ENCODE assay signal across 9 mouse cellular contexts in the genomic region with DNA sequence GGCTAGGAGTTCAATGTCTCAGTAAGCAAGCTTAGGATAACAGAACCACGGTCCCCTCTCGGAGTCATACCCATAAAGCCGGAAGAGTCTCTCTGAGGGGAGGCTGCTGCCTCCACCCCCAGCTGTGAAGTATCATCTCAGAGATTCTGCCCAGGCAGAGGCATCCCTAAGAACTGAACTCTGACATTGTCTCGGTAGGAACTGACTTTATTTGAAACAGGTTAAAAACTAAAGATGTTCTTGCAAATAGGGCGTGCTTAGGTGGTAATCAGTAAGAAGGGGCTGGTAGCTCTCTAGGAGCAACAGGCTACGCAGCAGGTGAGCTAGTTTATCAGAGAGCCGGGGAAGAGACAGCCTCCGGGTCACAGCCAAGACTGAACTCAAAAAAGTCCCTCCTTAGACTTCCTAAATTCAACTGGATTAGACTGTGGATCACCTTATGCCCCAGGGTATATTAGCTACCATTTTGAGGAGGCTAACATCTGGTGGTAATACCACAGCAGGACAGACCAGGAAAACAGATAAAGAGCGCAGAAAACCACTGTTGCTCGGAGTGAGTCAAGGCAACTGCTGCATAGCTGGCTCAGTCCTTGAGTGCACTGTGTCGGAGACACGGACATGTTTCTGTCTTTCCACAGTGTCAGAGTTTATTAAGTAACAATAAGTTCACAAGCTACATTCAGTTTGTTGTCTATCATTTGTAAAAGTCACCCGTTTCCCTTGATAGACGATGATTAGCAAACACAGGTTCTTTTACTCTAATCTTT. TPM values are rescaled to one million over a fixed set of nuclear protein-coding genes. Genes with fewer than 3 reads are reported as not detected.
DNase-seq lines count a peak whose midpoint lies in the region; ATAC-seq and TF ChIP-seq lines count a peak whose summit lies in the region.
"Had no signal": no experiment of that assay in that cellular context is flagged by ENCODE, and none has a peak within 500 bp of the region (broad histone marks: within the 10 kb centered on the region; RNA-seq: fewer than 3 reads in every experiment).

No protein-coding gene starts in this region.

- H3K4me2 ChIP-seq in hindbrain, embryonic 15.5 days: peak overlapping the region; percentile 60
- H3K4me2 ChIP-seq in midbrain, embryonic 12.5 days (replicated peaks): peak overlapping the region; percentile 54

- H3K4me1 ChIP-seq in heart, adult 2 months (ENCODE audit: control insufficient read depth, insufficient read depth, low read length): peaks cover 3% of the 10 kb centered on the region; the same call in 1 of the 2 replicates
- peaks cover 23% of the 10 kb centered on the region for H3K4me1 ChIP-seq in hindbrain, embryonic 15.5 days (replicated peaks)
- H3K4me1 ChIP-seq in midbrain, embryonic 12.5 days: peaks cover 15% of the 10 kb centered on the region

- H3K79me2 ChIP-seq in heart, adult 2 months (replicated peaks; ENCODE audit: control insufficient read depth, insufficient read depth, low read length): no peaks in the 10 kb centered on the region

- no peak overlapping the region; the same call in 1 of the 2 replicates for H3K27ac ChIP-seq in heart, adult 2 months
- H3K27ac ChIP-seq in hindbrain, embryonic 15.5 days (replicated peaks): no peak overlapping the region
- H3K27ac ChIP-seq in midbrain, embryonic 12.5 days (replicated peaks): no peak overlapping the region

- intact Hi-C loops in heart, adult 2 months (cut with DNase I): no loop called here
- intact Hi-C loops in heart, postnatal 14 days (cut with DNase I): no loop called here

- TF ChIP-seq CTCF in heart, adult 2 months (IDR thresholded peaks at IDR 0.05): no peak

- DNase-seq in heart, adult 2 months: no peak
- no peak for DNase-seq in heart, postnatal 14 days
- DNase-seq in c-Kit-positive CD71-positive TER-119-negative erythroid progenitor cells, embryonic 14.5 days (ENCODE audit: low read depth): peak; percentile 24
- DNase-seq in layer of hippocampus, adult 8-10 months (ENCODE audit: low spot score in 2 of 2): no peak
- no peak for DNase-seq in layer of hippocampus, postnatal 25 days (ENCODE audit: extremely low spot score in 1 of 2, low spot score in 1 of 2)
- DNase-seq in cerebellum, adult 18-20 months: no peak

- 46% methylated on average over 14 of the region's 14 CpGs for WGBS in heart, adult 2 months
- 51% methylated on average over 14 of the region's 14 CpGs for WGBS in hindbrain, embryonic 15.5 days
- WGBS in midbrain, embryonic 12.5 days: 49% methylated on average over 14 of the region's 14 CpGs

- TF ChIP-seq EP300 in heart, adult 2 months (IDR thresholded peaks at IDR 0.05; ENCODE audit: insufficient read depth, low read depth, low read length): no peak

- peak overlapping the region; percentile 9 for H3K4me3 ChIP-seq in heart, adult 2 months
- peak overlapping the region; percentile 31 for H3K4me3 ChIP-seq in hindbrain, embryonic 15.5 days
- peak overlapping the region; percentile 33 for H3K4me3 ChIP-seq in midbrain, embryonic 12.5 days

- no peak for ATAC-seq in hindbrain, embryonic 15.5 days (ENCODE audit: low FRiP score, low read depth)
- no peak for ATAC-seq in midbrain, embryonic 12.5 days (ENCODE audit: low FRiP score, low read depth)

- no peak for TF ChIP-seq POLR2A in heart, adult 2 months (IDR thresholded peaks at IDR 0.05; ENCODE audit: insufficient read depth, low read depth, low read length)

- H3K9ac ChIP-seq in heart, adult 2 months (ENCODE audit: low read depth, low read length): peak overlapping the region; percentile 14; the same call in 1 of the 2 replicates
- peak overlapping the region; percentile 21; the same call in 1 of the 2 replicates for H3K9ac ChIP-seq in hindbrain, embryonic 15.5 days
- no peak overlapping the region for H3K9ac ChIP-seq in midbrain, embryonic 12.5 days (replicated peaks)

- peaks cover 4% of the 10 kb centered on the region; the same call in 1 of the 2 replicates for H3K36me3 ChIP-seq in heart, adult 2 months (ENCODE audit: control insufficient read depth, insufficient read depth, low read length)
- H3K36me3 ChIP-seq in hindbrain, embryonic 15.5 days: no peaks in the 10 kb centered on the region
- no peaks in the 10 kb centered on the region for H3K36me3 ChIP-seq in midbrain, embryonic 12.5 days

- H3K9me3 ChIP-seq in hindbrain, embryonic 15.5 days: no peaks in the 10 kb centered on the region
- H3K9me3 ChIP-seq in midbrain, embryonic 12.5 days: no peaks in the 10 kb centered on the region

- no peaks in the 10 kb centered on the region for H3K27me3 ChIP-seq in heart, adult 2 months (ENCODE audit: control insufficient read depth, insufficient read depth, low read length)
- no peaks in the 10 kb centered on the region for H3K27me3 ChIP-seq in hindbrain, embryonic 15.5 days
- H3K27me3 ChIP-seq in midbrain, embryonic 12.5 days: peaks cover 5% of the 10 kb centered on the region

RNA-seq across cellular contexts. Expression of a gene that starts 10.7 kb away (rescaled TPM):
- total RNA-seq in heart, adult 2 months (2021): 10 to 100 TPM; 10.9 to 12.8 TPM
- 5.0 and 8.6 TPM in 2 replicates for polyA plus RNA-seq in heart, adult 2 months (2012; rRNA removed)
- total RNA-seq in heart, postnatal 14 days (2021): 10 to 100 TPM; 10.8 to 10.9 TPM
- 34.9 and 38.6 TPM in 2 replicates for polyA plus RNA-seq in hindbrain, embryonic 15.5 days (2015; fragmentation: Nextera tagmentation; extraction: Ambion mirVana)
- 23.6 and 31.9 TPM in 2 replicates for polyA plus RNA-seq in midbrain, embryonic 12.5 days (2016; fragmentation: Nextera tagmentation; extraction: Ambion mirVana)
- total RNA-seq in layer of hippocampus, adult 8-10 months (2022): 10 to 100 TPM; 34.8 to 46.9 (median 37.7) TPM
- total RNA-seq in layer of hippocampus, postnatal 25 days (2021): 10 to 100 TPM; 31.4 to 36.7 TPM

RNA-seq across cellular contexts. Expression of a gene that starts 16.1 kb away (rescaled TPM):
- 1 to 10 TPM; 6.9 to 7.2 TPM for total RNA-seq in heart, adult 2 months (2021)
- polyA plus RNA-seq in heart, adult 2 months (2012; rRNA removed): not detected in 2 replicates
- 1 to 10 TPM; 5.1 TPM for total RNA-seq in heart, postnatal 14 days (2021)
- polyA plus RNA-seq in hindbrain, embryonic 15.5 days (2015; fragmentation: Nextera tagmentation; extraction: Ambion mirVana): 22.2 and 25.4 TPM in 2 replicates
- polyA plus RNA-seq in midbrain, embryonic 12.5 days (2016; fragmentation: Nextera tagmentation; extraction: Ambion mirVana): 18.3 and 18.5 TPM in 2 replicates
- 10 to 100 TPM in 3 of 4 experiments, 1 to 10 TPM in 1; 9.9 to 19.8 (median 12.8) TPM for total RNA-seq in layer of hippocampus, adult 8-10 months (2022)
- total RNA-seq in layer of hippocampus, postnatal 25 days (2021): 10 to 100 TPM in 1 of 2 experiments, 1 to 10 TPM in 1; 8.6 to 12.1 TPM
- total RNA-seq: liver, adult 2 months had no signal
- polyA plus RNA-seq: liver, adult 2 months had no signal

RNA-seq across cellular contexts. Expression of a gene that starts 43.9 kb away (rescaled TPM):
- not detected for total RNA-seq in heart, adult 2 months (2021)
- polyA plus RNA-seq in heart, adult 2 months (2012; rRNA removed): 0.10 and 0.35 TPM in 2 replicates
- total RNA-seq in heart, postnatal 14 days (2021): not detected
- 71.3 and 81.7 TPM in 2 replicates for polyA plus RNA-seq in hindbrain, embryonic 15.5 days (2015; fragmentation: Nextera tagmentation; extraction: Ambion mirVana)
- polyA plus RNA-seq in midbrain, embryonic 12.5 days (2016; fragmentation: Nextera tagmentation; extraction: Ambion mirVana): 14.5 and 15.0 TPM in 2 replicates
- total RNA-seq in layer of hippocampus, adult 8-10 months (2022): 10 to 100 TPM; 46.8 to 54.5 (median 51.1) TPM
- total RNA-seq in layer of hippocampus, postnatal 25 days (2021): 10 to 100 TPM; 62.5 to 67.0 TPM
- total RNA-seq: liver, adult 2 months had no signal
- polyA plus RNA-seq: liver, adult 2 months had no signal

RNA-seq across cellular contexts. Expression of a gene that starts 52.4 kb away (rescaled TPM):
- 10 to 100 TPM; 45.3 to 45.7 TPM for total RNA-seq in heart, adult 2 months (2021)
- polyA plus RNA-seq in heart, adult 2 months (2012; rRNA removed): 18.0 and 35.1 TPM in 2 replicates
- total RNA-seq in heart, postnatal 14 days (2021): 10 to 100 TPM; 64.3 to 64.7 TPM
- 76.8 and 80.1 TPM in 2 replicates for polyA plus RNA-seq in hindbrain, embryonic 15.5 days (2015; fragmentation: Nextera tagmentation; extraction: Ambion mirVana)
- 130 and 134 TPM in 2 replicates for polyA plus RNA-seq in midbrain, embryonic 12.5 days (2016; fragmentation: Nextera tagmentation; extraction: Ambion mirVana)
- 10 to 100 TPM; 52.6 to 76.4 (median 64.2) TPM for total RNA-seq in layer of hippocampus, adult 8-10 months (2022)
- total RNA-seq in layer of hippocampus, postnatal 25 days (2021): 10 to 100 TPM; 55.5 to 59.9 TPM

Comparison
In these comparisons a context has a peak if more than half of its experiments do, and no peak if none do; other contexts are left out.
1. RNA of a gene that starts 43.9 kb away (total RNA-seq): 62.5 to 67.0 TPM in layer of hippocampus, postnatal 25 days and 46.8 to 54.5 TPM in layer of hippocampus, adult 8-10 months; not detected in heart, postnatal 14 days and not detected in heart, adult 2 months; every median in the first group is over 10 times any median in the second.
2. Peak in every context shown above with its lines, with median percentiles within 50 percentile points of each other: H3K4me3 ChIP-seq.